Mouse (Mus musculus) left cerebral cortex, adult 2 months (tissue): ENCODE measurements around the gene Klf2. TPM values are rescaled to one million over a fixed set of nuclear protein-coding genes. Genes with fewer than 3 reads are reported as not detected.
A peak's percentile ranks its signal among the peaks of the same experiment; 100 is the strongest.

Experiments used
- DNase-seq, 2 experiments: peaks; one replicate each; pipeline ENCODE4 v3.0.0; 2021 to 2022; ENCODE audit warnings: low spot score in 2 of 2, mixed read lengths in 1 of 2; ENCODE audit errors: extremely low spot score in 1 of 2
- H3K27ac ChIP-seq: fragments of 200-600 bp; 2 replicates; pipeline ENCODE4 v1.8.1; 2022
- H3K4me3 ChIP-seq: fragments of 200-600 bp; 2 replicates; pipeline ENCODE4 v1.8.1; 2022
- CTCF ChIP-seq: fragments of 200-600 bp; IDR thresholded peaks from 2 replicates; pipeline ENCODE4 v1.8.1; 2022; ENCODE audit warnings: antibody characterized with exemption, mild to moderate bottlenecking, moderate library complexity
- intact Hi-C: fragments of 180-260 bp; cut with DNase I; formaldehyde crosslinking; loops from one replicate; pipeline ENCODE4 v1.15.1; 2025
- total RNA-seq, 2 experiments: library from RNA; stranded (reverse); gene quantifications; 2 replicates each; pipeline ENCODE4 v1.2.3; 2021

Gene Klf2
- total RNA-seq, 2 experiments from 2014 or later = 17.1 to 32.3 TPM

- no peak overlapping the region for H3K4me3 ChIP-seq
- H3K27ac ChIP-seq = no peak overlapping the region
- intact Hi-C loops = no loop called here
- TF ChIP-seq CTCF = no peak
- no peak for DNase-seq
Measured at GRCm38 (mm10) chr8:72291104-72291503, 27.7 kb upstream of the Klf2 start.

GRCm38 (mm10) chr8:72293309-72293708, 25.5 kb upstream of the Klf2 start:
- H3K27ac ChIP-seq = no peak overlapping the region
- peak; percentile 21 for TF ChIP-seq CTCF
- intact Hi-C loops = no loop called here
- no peak overlapping the region for H3K4me3 ChIP-seq
- DNase-seq = no peak

GRCm38 (mm10) chr8:72295125-72295524, 23.7 kb upstream of the Klf2 start:
- DNase-seq = no peak
- Histone ChIP-seq H3K4me3 (no peak overlapping the region), H3K27ac (peak overlapping the region; percentile 71)
- no peak for TF ChIP-seq CTCF
- intact Hi-C loops = no loop called here

- TF ChIP-seq CTCF = no peak
- H3K4me3 ChIP-seq = no peak overlapping the region
- DNase-seq = peak; percentile 32
- H3K27ac ChIP-seq = peak overlapping the region; percentile 71
- intact Hi-C loops = no loop called here
Measured at GRCm38 (mm10) chr8:72295679-72296078, 23.2 kb upstream of the Klf2 start.

- TF ChIP-seq CTCF = no peak
- DNase-seq = no peak
- Histone ChIP-seq H3K4me3 (no peak overlapping the region), H3K27ac (no peak overlapping the region)
- intact Hi-C loops = no loop called here
Measured at GRCm38 (mm10) chr8:72296561-72296960, 22.3 kb upstream of the Klf2 start.

GRCm38 (mm10) chr8:72298928-72299327, 19.9 kb upstream of the Klf2 start:
- no peak for DNase-seq
- intact Hi-C loops = no loop called here

GRCm38 (mm10) chr8:72300654-72301400, 18.0 kb upstream of the Klf2 start:
- no peak for DNase-seq
- intact Hi-C loops = no loop called here
- Histone ChIP-seq H3K4me3 (no peak overlapping the region), H3K27ac (peak overlapping the region; percentile 44)
- no peak; the same call in 1 of the 2 replicates for TF ChIP-seq CTCF

More at GRCm38 (mm10) chr8:72298928-72299327, 19.9 kb upstream of the Klf2 start:
- no peak for TF ChIP-seq CTCF
- Histone ChIP-seq H3K4me3 (no peak overlapping the region), H3K27ac (no peak overlapping the region)

GRCm38 (mm10) chr8:72301497-72301896, 17.3 kb upstream of the Klf2 start:
- Histone ChIP-seq H3K27ac (no peak overlapping the region), H3K4me3 (no peak overlapping the region)
- no peak for DNase-seq
- intact Hi-C loops = no loop called here
- TF ChIP-seq CTCF = no peak

GRCm38 (mm10) chr8:72302986-72303612, 15.7 kb upstream of the Klf2 start:
- DNase-seq = no peak
- TF ChIP-seq CTCF = no peak
- peak overlapping the region; percentile 79 for H3K27ac ChIP-seq
- H3K4me3 ChIP-seq = no peak overlapping the region
- intact Hi-C loops = no loop called here

GRCm38 (mm10) chr8:72303633-72304032, 15.2 kb upstream of the Klf2 start:
- DNase-seq = peak in 1 of 2 experiments; percentile 22

GRCm38 (mm10) chr8:72305210-72305905, 13.5 kb upstream of the Klf2 start, which contains the start of gene Gm10282:
Gene Gm10282, minus strand, starts transcription at chr8:72305260.
- H3K27ac ChIP-seq = no peak within 1 kb of the TSS
- H3K4me3 ChIP-seq = no peak within 1 kb of the TSS
- no peak for TF ChIP-seq CTCF
- intact Hi-C loops = no loop called here
- DNase-seq = no peak

More at GRCm38 (mm10) chr8:72303633-72304032, 15.2 kb upstream of the Klf2 start:
- H3K4me3 ChIP-seq = no peak overlapping the region
- H3K27ac ChIP-seq = peak overlapping the region; percentile 79
- no peak for TF ChIP-seq CTCF
- intact Hi-C loops = no loop called here

- DNase-seq = no peak
- no peak for TF ChIP-seq CTCF
- Histone ChIP-seq H3K4me3 (no peak overlapping the region), H3K27ac (no peak overlapping the region)
- intact Hi-C loops = no loop called here
Measured at GRCm38 (mm10) chr8:72306913-72307312, 11.9 kb upstream of the Klf2 start.
